Mouse (Mus musculus): Measurements from ENCODE around the gene Rab31. TPM values are rescaled to one million over a fixed set of nuclear protein-coding genes. Genes with fewer than 3 reads are reported as not detected.
"Not testable (repeated sequence)": the region's sequence is repeated elsewhere in the genome, so short reads cannot be mapped to it uniquely, and the experiment has no call there.

Gene Rab31
- polyA plus RNA-seq, 1 experiment from 2014 or later: 32.5 TPM

GRCm38 (mm10) chr17:65647961-65648360 is 124.6 kb downstream of the Rab31 start:
- Histone ChIP-seq H3K36me3 (no peaks in the 10 kb centered on the region), H3K27me3 (replicated peaks) (no peaks in the 10 kb centered on the region), H3K9me3 (no peaks in the 10 kb centered on the region), H3K9ac (no peak overlapping the region), H3K4me1 (replicated peaks) (no peaks in the 10 kb centered on the region; the same call in 1 of the 2 replicates), H3K4me3 (replicated peaks) (no peak overlapping the region), H3K27ac (no peak overlapping the region), H3K4me2 (replicated peaks) (no peak overlapping the region)
- no peak for ATAC-seq
- 59% methylated on average over 5 of the region's 5 CpGs for WGBS

GRCm38 (mm10) chr17:65647226-65647625 is 125.3 kb downstream of the Rab31 start:
- Histone ChIP-seq H3K4me3 (replicated peaks) (no peak overlapping the region), H3K36me3 (no peaks in the 10 kb centered on the region), H3K9me3 (no peaks in the 10 kb centered on the region), H3K27ac (no peak overlapping the region), H3K9ac (no peak overlapping the region), H3K27me3 (replicated peaks) (no peaks in the 10 kb centered on the region), H3K4me2 (replicated peaks) (no peak overlapping the region), H3K4me1 (replicated peaks) (no peaks in the 10 kb centered on the region; the same call in 1 of the 2 replicates)
- WGBS: 66% methylated on average over 6 of the region's 6 CpGs
- no peak for ATAC-seq

- ATAC-seq: no peak
- 69% methylated on average over 5 of the region's 5 CpGs for WGBS
- H3K9ac ChIP-seq: no peak overlapping the region
- no peaks in the 10 kb centered on the region; the same call in 1 of the 2 replicates for H3K4me1 ChIP-seq (replicated peaks)
- H3K9me3 ChIP-seq: no peaks in the 10 kb centered on the region
- H3K27me3 ChIP-seq (replicated peaks): no peaks in the 10 kb centered on the region
- no peak overlapping the region for H3K4me2 ChIP-seq (replicated peaks)
- H3K4me3 ChIP-seq (replicated peaks): no peak overlapping the region
- no peaks in the 10 kb centered on the region for H3K36me3 ChIP-seq
- 0 out of 2 replicates have a peak overlapping the region, but pooled peaks have one; percentile 7 for H3K27ac ChIP-seq
These were observed 129.0 kb downstream of the Rab31 start for GRCm38 (mm10) chr17:65643579-65643978.

GRCm38 (mm10) chr17:65643051-65643521 is 129.5 kb downstream of the Rab31 start:
- ATAC-seq: no peak
- H3K9ac ChIP-seq: no peak overlapping the region; the same call in 1 of the 2 replicates
- WGBS: 34% methylated on average over 10 of the region's 10 CpGs

GRCm38 (mm10) chr17:65642578-65642991 is 130.0 kb downstream of the Rab31 start:
- no peak overlapping the region for H3K4me2 ChIP-seq (replicated peaks)
- 67% methylated on average over 5 of the region's 5 CpGs for WGBS
- no peaks in the 10 kb centered on the region for H3K9me3 ChIP-seq
- H3K9ac ChIP-seq: no peak overlapping the region
- H3K36me3 ChIP-seq: no peaks in the 10 kb centered on the region
- no peak overlapping the region for H3K4me3 ChIP-seq (replicated peaks)
- no peaks in the 10 kb centered on the region; the same call in 1 of the 2 replicates for H3K4me1 ChIP-seq (replicated peaks)
- 0 out of 2 replicates have a peak overlapping the region, but pooled peaks have one; percentile 7 for H3K27ac ChIP-seq
- ATAC-seq: no peak
- H3K27me3 ChIP-seq (replicated peaks): no peaks in the 10 kb centered on the region

More at GRCm38 (mm10) chr17:65643051-65643521, 129.5 kb downstream of the Rab31 start:
- H3K36me3 ChIP-seq: no peaks in the 10 kb centered on the region
- H3K4me2 ChIP-seq (replicated peaks): no peak overlapping the region
- H3K27me3 ChIP-seq (replicated peaks): no peaks in the 10 kb centered on the region
- no peak overlapping the region for H3K4me3 ChIP-seq (replicated peaks)
- H3K27ac ChIP-seq: 0 out of 2 replicates have a peak overlapping the region, but pooled peaks have one; percentile 7
- no peaks in the 10 kb centered on the region for H3K9me3 ChIP-seq
- no peaks in the 10 kb centered on the region; the same call in 1 of the 2 replicates for H3K4me1 ChIP-seq (replicated peaks)

- Histone ChIP-seq H3K27me3 (replicated peaks) (no peaks in the 10 kb centered on the region), H3K27ac (0 out of 2 replicates have a peak within 1 kb of the TSS, but pooled peaks have one; percentile 7), H3K4me2 (replicated peaks) (no peak within 1 kb of the TSS), H3K4me1 (replicated peaks) (no peaks in the 10 kb centered on the region; the same call in 1 of the 2 replicates), H3K9ac (no peak within 1 kb of the TSS), H3K9me3 (no peaks in the 10 kb centered on the region), H3K4me3 (replicated peaks) (no peak within 1 kb of the TSS), H3K36me3 (no peaks in the 10 kb centered on the region)
- ATAC-seq: no peak
- 90% methylated on average over 11 of the region's 11 CpGs for whole genome bisulfite sequencing
These were observed 130.8 kb downstream of the Rab31 start, which contains the start of gene Txndc2 for GRCm38 (mm10) chr17:65641734-65642218. Gene Txndc2, minus strand, starts transcription at chr17:65642168.

GRCm38 (mm10) chr17:65639144-65639543 is 133.4 kb downstream of the Rab31 start:
- Histone ChIP-seq H3K4me1 (replicated peaks) (no peaks in the 10 kb centered on the region; the same call in none of the 2 replicates), H3K9ac (no peak overlapping the region), H3K36me3 (no peaks in the 10 kb centered on the region), H3K4me2 (replicated peaks) (no peak overlapping the region), H3K9me3 (no peaks in the 10 kb centered on the region), H3K4me3 (replicated peaks) (no peak overlapping the region), H3K27ac (no peak overlapping the region), H3K27me3 (replicated peaks) (no peaks in the 10 kb centered on the region)
- WGBS: 78% methylated on average over 1 of the region's 1 CpGs
- no peak for ATAC-seq

GRCm38 (mm10) chr17:65635715-65636360 is 136.7 kb downstream of the Rab31 start:
- no peaks in the 10 kb centered on the region for H3K36me3 ChIP-seq
- H3K9ac ChIP-seq: no peak overlapping the region
- no peaks in the 10 kb centered on the region; the same call in 1 of the 2 replicates for H3K4me1 ChIP-seq (replicated peaks)
- H3K9me3 ChIP-seq: no peaks in the 10 kb centered on the region
- no peak overlapping the region for H3K27ac ChIP-seq
- H3K4me2 ChIP-seq (replicated peaks): no peak overlapping the region
- WGBS: 57% methylated on average over 14 of the region's 14 CpGs
- no peak for ATAC-seq
- H3K4me3 ChIP-seq (replicated peaks): no peak overlapping the region
- no peaks in the 10 kb centered on the region for H3K27me3 ChIP-seq (replicated peaks)

GRCm38 (mm10) chr17:65629943-65630342 is 142.6 kb downstream of the Rab31 start:
- WGBS: 76% methylated on average over 6 of the region's 6 CpGs
- ATAC-seq: no peak
- no peaks in the 10 kb centered on the region for H3K36me3 ChIP-seq
- H3K4me1 ChIP-seq (replicated peaks): no peaks in the 10 kb centered on the region
- no peak overlapping the region for H3K9ac ChIP-seq
- H3K27me3 ChIP-seq (replicated peaks): no peaks in the 10 kb centered on the region
- no peak overlapping the region for H3K4me2 ChIP-seq (replicated peaks)
- no peak overlapping the region for H3K4me3 ChIP-seq (replicated peaks)
- H3K9me3 ChIP-seq: no peaks in the 10 kb centered on the region
- no peak overlapping the region for H3K27ac ChIP-seq

GRCm38 (mm10) chr17:65628823-65629532 is 143.6 kb downstream of the Rab31 start:
- ATAC-seq; H3K27ac ChIP-seq; H3K9ac ChIP-seq; H3K4me3 ChIP-seq (replicated peaks); H3K4me1 ChIP-seq (replicated peaks); H3K27me3 ChIP-seq (replicated peaks); H3K36me3 ChIP-seq; H3K9me3 ChIP-seq; H3K4me2 ChIP-seq (replicated peaks): not testable (repeated sequence)
- 60% methylated on average over 13 of the region's 13 CpGs for WGBS

GRCm38 (mm10) chr17:65626301-65626700 is 146.3 kb downstream of the Rab31 start:
- no peak overlapping the region for H3K27ac ChIP-seq
- no peak overlapping the region for H3K4me2 ChIP-seq (replicated peaks)
- no peak overlapping the region for H3K9ac ChIP-seq
- 86% methylated on average over 6 of the region's 6 CpGs for WGBS
- no peaks in the 10 kb centered on the region for H3K4me1 ChIP-seq (replicated peaks)
- H3K27me3 ChIP-seq (replicated peaks): no peaks in the 10 kb centered on the region
- H3K4me3 ChIP-seq (replicated peaks): no peak overlapping the region
- H3K9me3 ChIP-seq: no peaks in the 10 kb centered on the region
- no peaks in the 10 kb centered on the region for H3K36me3 ChIP-seq
- ATAC-seq: no peak

GRCm38 (mm10) chr17:65625563-65625962 is 147.0 kb downstream of the Rab31 start:
- Histone ChIP-seq H3K9me3 (no peaks in the 10 kb centered on the region), H3K4me3 (replicated peaks) (no peak overlapping the region), H3K27ac (no peak overlapping the region), H3K27me3 (replicated peaks) (no peaks in the 10 kb centered on the region), H3K4me2 (replicated peaks) (no peak overlapping the region), H3K36me3 (no peaks in the 10 kb centered on the region), H3K4me1 (replicated peaks) (no peaks in the 10 kb centered on the region), H3K9ac (no peak overlapping the region)
- WGBS: 85% methylated on average over 6 of the region's 6 CpGs
- no peak for ATAC-seq

Data from intestine, embryonic 15.5 days (tissue).